Mouse (Mus musculus) myocyte (in vitro differentiated cells): Measurements from ENCODE around the gene Tars.

ENCODE experiments used
- CEBPB ChIP-seq: IDR thresholded peaks from 2 replicates; pipeline ENCODE4 v1.6.1; 2011; ENCODE audit warnings: mild to moderate bottlenecking, moderate library complexity; ENCODE audit not compliant: poor library complexity, insufficient read depth, severe bottlenecking
- E2F4 ChIP-seq: IDR thresholded peaks from one replicate; pipeline ENCODE4 v1.6.1; 2011; ENCODE audit warnings: mild to moderate bottlenecking, control low read depth, moderate library complexity; ENCODE audit not compliant: insufficient read depth
- MAX ChIP-seq: IDR thresholded peaks from one replicate; pipeline ENCODE4 v1.6.1; 2011; ENCODE audit warnings: low read depth, mild to moderate bottlenecking, control low read depth
- MYOD1 ChIP-seq, 3 experiments: IDR thresholded peaks; one replicate each; pipeline ENCODE4 v1.6.1; 2011; ENCODE audit warnings: control low read depth in 2 of 3, low read depth in 2 of 3, mild to moderate bottlenecking in 2 of 3, moderate library complexity in 1 of 3; ENCODE audit not compliant: insufficient read length in 2 of 3, control insufficient read depth in 1 of 3
- MYOG ChIP-seq, 3 experiments: IDR thresholded peaks; one replicate each; pipeline ENCODE4 v1.6.1; 2011; ENCODE audit warnings: control low read depth in 2 of 3, low read depth in 2 of 3, mild to moderate bottlenecking in 2 of 3; ENCODE audit not compliant: insufficient read length in 2 of 3, control insufficient read depth in 1 of 3, insufficient read depth in 1 of 3
- POLR2A ChIP-seq: IDR thresholded peaks from one replicate; pipeline ENCODE4 v1.6.1; 2011; ENCODE audit warnings: low read depth, mild to moderate bottlenecking, control low read depth, moderate library complexity; ENCODE audit not compliant: insufficient read length
- POLR2AphosphoS2 ChIP-seq: IDR thresholded peaks from one replicate; pipeline ENCODE4 v1.6.1; 2011; ENCODE audit warnings: low read depth, control low read depth; ENCODE audit not compliant: insufficient read length
- REST ChIP-seq: IDR thresholded peaks from one replicate; pipeline ENCODE4 v1.6.1; 2011; ENCODE audit warnings: mild to moderate bottlenecking, control low read depth, moderate library complexity; ENCODE audit not compliant: insufficient read depth, insufficient read length
- SRF ChIP-seq: IDR thresholded peaks from one replicate; pipeline ENCODE4 v1.6.1; 2011; ENCODE audit warnings: low read depth; ENCODE audit not compliant: control insufficient read depth, insufficient read length
- TCF12 ChIP-seq: IDR thresholded peaks from one replicate; pipeline ENCODE4 v1.6.1; 2011; ENCODE audit warnings: mild to moderate bottlenecking, control low read depth; ENCODE audit not compliant: poor library complexity, insufficient read depth, severe bottlenecking
- TCF3 ChIP-seq: IDR thresholded peaks from one replicate; pipeline ENCODE4 v1.6.1; 2011; ENCODE audit warnings: low read depth, control low read depth; ENCODE audit not compliant: insufficient read length
- USF1 ChIP-seq: IDR thresholded peaks from one replicate; pipeline ENCODE4 v1.6.1; 2011; ENCODE audit warnings: low read depth, mild to moderate bottlenecking, control low read depth, moderate library complexity

DNA sequence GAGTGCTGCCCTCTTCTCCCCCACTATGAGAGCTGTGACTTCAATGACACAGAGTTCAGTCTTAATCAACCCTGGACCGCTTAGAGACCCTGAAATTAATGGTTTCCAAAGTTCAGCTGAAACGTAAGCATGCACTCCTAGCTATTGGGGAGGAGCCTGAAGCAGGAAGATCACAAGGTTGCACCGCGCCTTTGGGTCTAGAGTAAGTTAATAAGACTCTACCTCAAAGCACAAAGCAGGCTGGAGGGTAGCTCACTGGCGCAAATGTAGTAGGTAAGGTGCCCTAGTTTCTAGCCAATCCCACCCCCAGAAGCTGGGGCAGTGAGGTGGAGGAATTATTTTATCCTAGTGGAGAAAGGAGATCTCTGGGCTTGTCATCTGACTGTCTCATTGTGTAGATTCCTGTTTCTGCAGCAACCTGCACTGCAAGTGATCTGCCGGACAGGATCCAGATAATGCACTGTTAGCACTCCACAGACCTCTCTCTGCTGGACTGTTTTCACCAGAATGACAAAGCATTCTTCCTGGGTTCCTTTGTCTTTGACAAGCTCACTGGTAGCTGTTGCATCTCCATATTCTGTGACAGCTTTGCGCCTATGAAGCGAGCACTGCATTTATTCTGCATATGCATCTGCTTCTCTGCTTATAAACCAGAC lies 19.9 kb downstream of the Tars start:
- TF ChIP-seq POLR2A (no peak), POLR2AphosphoS2 (no peak), E2F4 (no peak), TCF12 (no peak), MYOD1 (IDR thresholded peaks at IDR 0.05; ENCODE audit: control insufficient read depth in 1 of 3, insufficient read length in 2 of 3, low read depth in 2 of 3) (no peak), USF1 (no peak), MAX (no peak), MYOG (IDR thresholded peaks at IDR 0.05; ENCODE audit: control insufficient read depth in 1 of 3, insufficient read depth in 1 of 3, insufficient read length in 2 of 3, low read depth in 2 of 3) (no peak), REST (no peak), TCF3 (no peak), CEBPB (no peak), SRF (no peak)
